Mouse (Mus musculus): ENCODE results near the gene Gm26602. TPM values are rescaled to one million over a fixed set of nuclear protein-coding genes. Genes with fewer than 3 reads are reported as not detected.
"Not testable (repeated sequence)": the region's sequence is repeated elsewhere in the genome, so short reads cannot be mapped to it uniquely, and the experiment has no call there.

Gene Gm26602
- polyA plus RNA-seq, 1 experiment from 2014 or later = 35.1 TPM

DNA sequence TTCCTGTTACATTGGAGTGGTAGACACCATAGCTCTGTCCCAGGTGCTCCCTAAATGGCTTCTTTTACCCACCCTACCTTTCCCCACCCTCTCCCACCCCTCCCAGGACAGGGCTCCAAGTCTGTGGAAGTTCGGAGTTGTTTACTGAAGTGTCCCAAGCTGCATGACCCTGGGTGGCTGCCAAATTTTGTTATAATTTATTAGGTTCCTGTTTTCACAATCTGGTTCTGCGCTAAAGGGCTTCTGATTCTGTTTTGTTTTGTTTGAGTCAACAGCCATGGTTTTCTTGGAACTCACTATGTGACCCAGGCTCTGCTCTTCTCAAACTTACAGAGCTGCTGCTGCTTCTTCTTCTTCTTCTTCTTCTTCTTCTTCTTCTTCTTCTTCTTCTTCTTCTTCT, 21.3 kb upstream of the Gm26602 start:
- Histone ChIP-seq H3K4me3 (replicated peaks) (no peak overlapping the region), H3K9me3 (no peaks in the 10 kb centered on the region), H3K4me1 (no peaks in the 10 kb centered on the region), H3K36me3 (replicated peaks) (peaks cover 3% of the 10 kb centered on the region), H3K27me3 (peaks cover 35% of the 10 kb centered on the region; the same call in 1 of the 2 replicates), H3K4me2 (no peak overlapping the region), H3K27ac (no peak overlapping the region), H3K9ac (no peak overlapping the region)
- WGBS = 96% methylated on average over 2 of the region's 2 CpGs
- no peak for ATAC-seq (ENCODE audit: low FRiP score)

DNA sequence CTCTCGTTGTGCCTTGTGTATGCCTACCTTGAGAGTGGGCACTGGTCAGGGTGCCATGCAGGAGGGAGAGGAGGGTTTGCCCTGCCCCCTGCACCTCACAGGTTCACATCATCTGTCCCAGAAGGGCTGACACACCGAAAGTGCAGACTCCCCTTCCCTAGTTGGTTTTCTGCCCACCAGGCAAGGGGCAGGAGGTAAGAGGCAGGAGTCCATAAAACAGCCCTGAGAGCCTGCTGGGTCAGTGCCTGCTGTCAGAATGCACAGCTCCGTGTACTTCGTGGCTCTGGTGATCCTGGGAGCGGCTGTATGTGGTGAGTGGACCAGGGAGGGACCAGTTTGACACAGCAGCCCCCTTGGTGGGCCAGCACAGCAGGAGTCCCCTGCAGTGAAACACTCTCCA, 20.0 kb upstream of the Gm26602 start, which contains the start of gene Cfd:
Cfd (plus strand) TSS at position 184 of the 400 bp plus-strand sequence.
- 38% methylated on average over 5 of the region's 5 CpGs for WGBS
- peaks cover 14% of the 10 kb centered on the region for H3K36me3 ChIP-seq (replicated peaks)
- no peak within 1 kb of the TSS for H3K27ac ChIP-seq

DNA sequence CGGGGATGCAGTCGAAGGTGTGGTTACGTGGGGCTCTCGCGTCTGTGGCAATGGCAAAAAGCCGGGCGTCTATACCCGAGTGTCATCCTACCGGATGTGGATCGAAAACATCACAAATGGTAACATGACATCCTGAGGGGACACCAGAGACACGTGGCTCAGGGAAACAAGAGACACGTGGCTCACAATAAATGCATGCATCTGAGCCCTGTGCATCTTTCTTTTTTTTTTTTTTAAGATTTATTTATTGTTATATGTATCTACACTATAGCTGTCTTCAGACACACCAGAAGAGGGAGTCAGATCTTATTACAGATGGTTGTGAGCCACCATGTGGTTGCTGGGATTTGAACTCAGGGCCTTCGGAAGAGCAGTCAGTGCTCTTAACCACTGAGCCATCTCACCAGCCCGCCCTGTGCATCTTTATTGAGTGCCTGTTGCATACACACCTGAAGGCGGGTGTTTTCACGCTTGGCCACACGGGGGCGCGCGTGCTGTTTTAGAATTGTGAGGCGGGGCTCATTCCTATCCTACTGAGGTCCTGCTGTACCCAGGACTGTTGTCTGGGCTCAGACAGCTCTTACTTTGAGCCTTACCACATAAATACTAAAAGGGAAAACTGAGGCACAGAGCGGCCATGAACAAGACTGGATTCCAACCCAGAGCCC, 18.1 kb upstream of the Gm26602 start:
- WGBS = 44% methylated on average over 22 of the region's 22 CpGs
- H3K27me3 ChIP-seq = peaks cover 51% of the 10 kb centered on the region
- peak; percentile 66 for ATAC-seq (ENCODE audit: low FRiP score)
- not testable (repeated sequence) for H3K9ac ChIP-seq; H3K4me1 ChIP-seq; H3K9me3 ChIP-seq; H3K4me3 ChIP-seq (replicated peaks); H3K4me2 ChIP-seq
- 0 out of 2 replicates have a peak overlapping the region, but pooled peaks have one; percentile 36 for H3K27ac ChIP-seq
- H3K36me3 ChIP-seq (replicated peaks) = peaks cover 33% of the 10 kb centered on the region

More for the DNA sequence above, 20.0 kb upstream of the Gm26602 start, which contains the start of gene Cfd:
- no peak within 1 kb of the TSS for H3K9ac ChIP-seq
- H3K4me3 ChIP-seq (replicated peaks) = no peak within 1 kb of the TSS
- no peak within 1 kb of the TSS for H3K4me2 ChIP-seq
- no peak for ATAC-seq (ENCODE audit: low FRiP score)
- H3K9me3 ChIP-seq = no peaks in the 10 kb centered on the region
- H3K27me3 ChIP-seq = peaks cover 41% of the 10 kb centered on the region
- no peaks in the 10 kb centered on the region for H3K4me1 ChIP-seq

DNA sequence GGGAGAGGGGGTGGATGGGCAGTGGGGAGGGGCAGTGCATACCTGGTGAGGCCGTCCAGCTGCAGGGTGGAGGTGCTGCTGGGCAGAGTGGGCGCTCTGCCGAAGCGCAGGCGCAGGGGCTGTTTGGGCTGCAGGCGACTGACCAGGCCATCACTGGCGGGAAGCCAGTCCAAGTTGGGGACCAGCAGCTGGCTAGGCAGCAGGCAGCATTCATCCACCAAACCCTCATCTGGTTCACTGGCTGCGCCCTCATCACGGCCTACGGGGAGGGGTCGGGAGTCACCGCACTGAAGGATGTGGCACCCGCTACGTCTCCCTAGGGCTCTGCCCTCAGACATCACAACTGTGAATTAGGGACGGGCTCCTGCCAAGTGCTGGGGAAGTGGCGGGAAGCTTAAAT, 14.3 kb upstream of the Gm26602 start:
- ATAC-seq (ENCODE audit: low FRiP score) = no peak
- no peak overlapping the region for H3K9ac ChIP-seq
- peaks cover 61% of the 10 kb centered on the region for H3K27me3 ChIP-seq
- peaks cover 59% of the 10 kb centered on the region for H3K36me3 ChIP-seq (replicated peaks)
- WGBS = 93% methylated on average over 16 of the region's 16 CpGs
- H3K4me2 ChIP-seq = no peak overlapping the region
- no peaks in the 10 kb centered on the region for H3K9me3 ChIP-seq
- no peak overlapping the region for H3K4me3 ChIP-seq (replicated peaks)
- peaks cover 12% of the 10 kb centered on the region for H3K4me1 ChIP-seq
- no peak overlapping the region for H3K27ac ChIP-seq

DNA sequence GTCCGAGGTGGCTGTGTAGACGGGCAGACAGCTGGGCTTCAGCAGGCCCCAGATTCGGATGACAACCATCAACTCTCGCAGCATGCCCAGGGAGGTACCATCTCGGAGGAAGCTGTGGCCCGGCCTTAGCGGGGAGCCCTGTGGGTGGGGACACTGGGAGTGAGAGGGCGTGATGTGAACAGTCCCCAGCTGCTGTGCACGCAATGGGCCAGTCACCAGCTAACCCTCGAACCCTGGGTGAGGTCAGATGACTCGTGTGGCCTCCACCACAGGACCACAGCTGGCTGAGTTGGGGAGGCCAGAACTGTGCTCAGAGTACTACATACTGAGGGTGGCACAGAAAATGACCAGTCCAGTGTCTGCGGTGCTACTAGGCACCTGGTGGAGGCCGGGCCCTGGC, 13.8 kb upstream of the Gm26602 start:
- 88% methylated on average over 13 of the region's 13 CpGs for WGBS
- H3K9ac ChIP-seq = no peak overlapping the region
- no peak overlapping the region for H3K4me3 ChIP-seq (replicated peaks)
- peaks cover 17% of the 10 kb centered on the region for H3K4me1 ChIP-seq
- no peak overlapping the region for H3K27ac ChIP-seq
- no peak overlapping the region for H3K4me2 ChIP-seq
- peaks cover 59% of the 10 kb centered on the region for H3K36me3 ChIP-seq (replicated peaks)
- H3K9me3 ChIP-seq = no peaks in the 10 kb centered on the region
- H3K27me3 ChIP-seq = peaks cover 59% of the 10 kb centered on the region
- ATAC-seq (ENCODE audit: low FRiP score) = no peak

DNA sequence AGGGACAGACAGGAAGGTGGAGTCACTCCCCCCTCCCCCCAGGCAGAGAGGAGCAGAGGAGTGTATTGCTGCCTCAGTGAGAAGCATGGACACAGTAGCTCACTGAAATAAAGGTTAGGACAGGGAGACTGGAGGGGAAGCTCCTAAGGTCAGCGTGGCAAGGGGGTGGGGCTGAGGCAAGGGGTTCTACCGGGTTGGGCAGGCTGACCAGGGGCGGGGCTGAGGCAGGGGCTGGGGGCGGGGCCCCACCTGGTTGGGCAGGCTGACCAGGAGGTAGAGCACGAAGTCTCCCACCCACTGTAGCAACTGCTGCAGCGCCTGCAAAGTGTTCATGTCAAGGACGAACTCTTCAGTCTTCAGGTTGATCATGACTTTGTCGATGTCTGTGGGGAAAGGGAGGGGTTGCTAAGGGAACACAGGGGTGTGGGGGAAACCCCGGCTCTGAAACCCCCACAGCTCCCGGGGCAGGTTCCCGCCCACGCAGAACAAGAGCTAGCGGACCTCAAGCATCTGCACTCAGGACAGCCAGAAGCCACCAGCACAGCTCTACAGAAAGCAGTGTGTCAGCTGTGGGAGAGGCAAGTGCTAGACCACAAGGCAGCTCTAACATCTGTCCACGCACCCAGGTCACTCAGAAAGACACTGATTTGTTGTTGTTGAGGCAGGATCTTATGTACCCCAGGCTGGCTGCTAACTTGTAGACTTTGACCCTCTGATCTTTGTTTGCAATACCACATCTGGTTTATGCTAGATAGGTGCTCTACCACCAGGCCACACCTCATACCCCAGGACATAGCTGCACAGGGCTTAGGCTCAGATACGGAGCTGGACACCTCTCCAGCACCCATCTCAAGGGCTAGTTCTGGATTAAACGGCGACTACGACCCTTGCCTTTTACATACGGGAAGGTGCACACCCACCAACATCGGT, 13.1 kb upstream of the Gm26602 start:
- H3K4me3 ChIP-seq (replicated peaks) = no peak overlapping the region

DNA sequence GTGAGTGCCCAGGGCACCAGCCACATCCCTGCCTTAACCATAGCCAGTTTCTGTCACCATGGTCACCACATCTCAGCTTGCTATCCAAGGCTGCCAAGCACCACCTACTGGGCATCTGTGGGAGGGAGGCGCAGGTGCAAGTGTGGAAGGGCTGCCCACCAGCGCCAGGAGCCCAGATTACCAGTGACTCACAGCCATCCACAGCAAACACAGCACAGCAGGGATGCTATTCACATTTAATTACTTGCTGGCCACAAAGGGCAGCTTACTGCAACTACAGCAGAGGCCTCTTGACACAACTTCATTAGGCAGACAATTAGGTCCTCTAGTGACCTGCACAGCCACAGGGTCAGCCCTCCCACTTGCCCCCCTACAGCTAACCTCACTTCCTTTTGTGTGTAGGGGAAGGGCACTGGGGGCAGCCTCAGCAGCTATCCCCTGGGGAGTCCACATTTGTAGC, 9.7 kb upstream of the Gm26602 start:
- peak; percentile 68 for ATAC-seq (ENCODE audit: low FRiP score)
- Histone ChIP-seq H3K4me1 (peaks cover 17% of the 10 kb centered on the region), H3K9me3 (no peaks in the 10 kb centered on the region), H3K4me3 (replicated peaks) (no peak overlapping the region), H3K4me2 (no peak overlapping the region), H3K27ac (peak overlapping the region; percentile 56), H3K27me3 (peaks cover 51% of the 10 kb centered on the region), H3K9ac (peak overlapping the region; percentile 29; the same call in 1 of the 2 replicates), H3K36me3 (replicated peaks) (peaks cover 69% of the 10 kb centered on the region)
- 6% methylated on average over 2 of the region's 2 CpGs for WGBS

More for the DNA sequence above, 13.1 kb upstream of the Gm26602 start:
- Histone ChIP-seq H3K27me3 (peaks cover 60% of the 10 kb centered on the region), H3K27ac (no peak overlapping the region), H3K36me3 (replicated peaks) (peaks cover 61% of the 10 kb centered on the region), H3K4me2 (no peak overlapping the region), H3K9me3 (no peaks in the 10 kb centered on the region), H3K4me1 (peaks cover 17% of the 10 kb centered on the region), H3K9ac (no peak overlapping the region)
- ATAC-seq (ENCODE audit: low FRiP score) = no peak
- WGBS = 54% methylated on average over 20 of the region's 20 CpGs

DNA sequence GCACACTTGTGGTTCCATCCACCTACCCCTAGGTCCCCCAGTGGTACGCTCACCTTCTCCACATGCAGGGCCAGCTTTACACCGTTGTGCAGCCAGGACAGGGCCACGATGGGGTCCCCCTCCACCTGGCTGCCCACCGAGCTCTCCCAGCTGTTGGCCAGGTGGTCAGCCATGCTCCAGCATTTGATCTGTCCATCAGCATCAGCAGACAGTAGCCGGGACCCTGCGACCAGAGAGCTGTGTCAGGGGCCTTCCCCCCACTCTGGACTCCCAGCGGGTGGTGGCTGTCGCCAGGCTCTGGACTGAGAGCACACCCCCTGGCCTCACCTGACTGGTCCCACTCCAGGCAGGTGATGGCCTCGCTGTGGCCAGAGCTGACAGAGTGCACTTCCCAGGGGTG, 3.9 kb upstream of the Gm26602 start:
- H3K4me1 ChIP-seq = peaks cover 12% of the 10 kb centered on the region
- no peaks in the 10 kb centered on the region for H3K9me3 ChIP-seq
- no peak overlapping the region for H3K4me2 ChIP-seq
- no peak overlapping the region for H3K27ac ChIP-seq
- WGBS = 92% methylated on average over 9 of the region's 9 CpGs
- H3K4me3 ChIP-seq (replicated peaks) = no peak overlapping the region
- no peak overlapping the region for H3K9ac ChIP-seq
- no peak for ATAC-seq (ENCODE audit: low FRiP score)
- H3K27me3 ChIP-seq = peaks cover 13% of the 10 kb centered on the region
- peaks cover 50% of the 10 kb centered on the region for H3K36me3 ChIP-seq (replicated peaks)

DNA sequence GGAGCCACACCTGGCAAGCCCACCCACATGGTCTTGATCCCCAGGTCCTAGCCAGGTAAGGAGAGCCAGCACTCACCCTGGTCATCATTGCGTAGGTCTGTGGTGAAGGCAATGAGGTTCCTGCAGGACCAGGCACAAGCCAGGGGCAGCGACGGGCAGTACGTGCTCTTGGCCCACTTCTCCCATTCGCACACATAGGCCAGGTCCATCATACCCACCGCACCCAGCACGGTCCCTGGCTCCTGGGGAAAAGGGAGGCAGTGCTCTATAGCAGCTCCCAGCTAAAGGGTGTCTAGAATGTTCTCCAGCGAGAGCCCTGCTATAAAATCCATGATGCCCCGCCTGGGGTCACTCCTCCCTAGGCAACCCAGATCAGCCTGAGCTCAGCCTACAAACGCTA, 3.2 kb upstream of the Gm26602 start:
- ATAC-seq (ENCODE audit: low FRiP score) = no peak
- Histone ChIP-seq H3K4me3 (replicated peaks) (no peak overlapping the region), H3K4me1 (peaks cover 11% of the 10 kb centered on the region), H3K4me2 (peak overlapping the region; percentile 45; the same call in 1 of the 2 replicates), H3K27ac (no peak overlapping the region), H3K27me3 (peaks cover 11% of the 10 kb centered on the region), H3K36me3 (replicated peaks) (peaks cover 57% of the 10 kb centered on the region), H3K9me3 (no peaks in the 10 kb centered on the region), H3K9ac (no peak overlapping the region)
- 95% methylated on average over 10 of the region's 10 CpGs for WGBS

DNA sequence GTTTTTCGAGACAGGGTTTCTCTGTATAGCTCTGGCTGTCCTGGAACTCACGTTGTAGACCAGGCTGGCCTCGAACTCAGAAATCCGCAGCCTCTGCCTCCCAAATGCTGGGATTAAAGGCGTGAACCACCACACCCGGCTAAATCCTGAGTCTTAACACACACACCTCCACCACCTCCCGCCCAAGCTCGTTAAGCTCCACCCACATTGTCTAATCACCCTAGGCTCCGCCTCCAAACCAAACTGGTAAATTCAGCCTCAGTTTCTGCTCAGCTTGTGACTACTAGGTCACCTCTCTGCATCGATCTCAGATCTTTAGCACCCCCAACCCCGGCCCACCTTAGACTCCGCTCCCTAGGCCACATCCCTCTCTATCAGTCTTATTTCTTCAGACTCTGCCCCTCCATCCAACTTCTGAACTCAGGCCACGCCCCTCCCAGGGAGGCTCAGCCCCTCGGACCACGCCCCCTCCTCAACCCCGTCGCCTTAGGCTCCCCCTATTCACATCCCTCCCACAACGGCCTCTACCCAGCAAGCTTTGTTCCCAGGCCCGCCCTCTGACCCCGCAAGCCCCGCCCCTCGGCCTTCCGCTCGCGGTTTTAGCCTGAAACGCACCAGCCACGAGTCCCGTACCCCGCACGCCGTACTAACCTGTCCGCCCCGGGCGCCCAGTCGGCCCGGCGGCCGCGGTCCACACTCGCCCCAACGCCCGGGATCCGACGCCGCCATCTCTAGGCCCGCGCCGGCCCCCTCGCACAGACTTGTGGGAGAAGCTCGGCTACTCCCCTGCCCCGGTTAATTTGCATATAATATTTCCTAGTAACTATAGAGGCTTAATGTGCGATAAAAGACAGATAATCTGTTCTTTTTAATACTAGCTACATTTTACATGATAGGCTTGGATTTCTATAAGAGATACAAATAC, 2.2 kb upstream of the Gm26602 start, which contains the start of gene Med16:
Med16 (minus strand) TSS at position 757 of the 925 bp plus-strand sequence.
- 2% methylated on average over 52 of the region's 52 CpGs for WGBS
- Histone ChIP-seq H3K4me3 (replicated peaks) (peak within 1 kb of the TSS; percentile 69), H3K9me3 (no peaks in the 10 kb centered on the region), H3K27ac (peak within 1 kb of the TSS; percentile 97), H3K27me3 (peaks cover under 1% of the 10 kb centered on the region), H3K9ac (peak within 1 kb of the TSS; percentile 85), H3K4me1 (peaks cover 11% of the 10 kb centered on the region), H3K4me2 (peak within 1 kb of the TSS; percentile 45), H3K36me3 (replicated peaks) (peaks cover 54% of the 10 kb centered on the region)
- peak; percentile 93 for ATAC-seq (ENCODE audit: low FRiP score)

DNA sequence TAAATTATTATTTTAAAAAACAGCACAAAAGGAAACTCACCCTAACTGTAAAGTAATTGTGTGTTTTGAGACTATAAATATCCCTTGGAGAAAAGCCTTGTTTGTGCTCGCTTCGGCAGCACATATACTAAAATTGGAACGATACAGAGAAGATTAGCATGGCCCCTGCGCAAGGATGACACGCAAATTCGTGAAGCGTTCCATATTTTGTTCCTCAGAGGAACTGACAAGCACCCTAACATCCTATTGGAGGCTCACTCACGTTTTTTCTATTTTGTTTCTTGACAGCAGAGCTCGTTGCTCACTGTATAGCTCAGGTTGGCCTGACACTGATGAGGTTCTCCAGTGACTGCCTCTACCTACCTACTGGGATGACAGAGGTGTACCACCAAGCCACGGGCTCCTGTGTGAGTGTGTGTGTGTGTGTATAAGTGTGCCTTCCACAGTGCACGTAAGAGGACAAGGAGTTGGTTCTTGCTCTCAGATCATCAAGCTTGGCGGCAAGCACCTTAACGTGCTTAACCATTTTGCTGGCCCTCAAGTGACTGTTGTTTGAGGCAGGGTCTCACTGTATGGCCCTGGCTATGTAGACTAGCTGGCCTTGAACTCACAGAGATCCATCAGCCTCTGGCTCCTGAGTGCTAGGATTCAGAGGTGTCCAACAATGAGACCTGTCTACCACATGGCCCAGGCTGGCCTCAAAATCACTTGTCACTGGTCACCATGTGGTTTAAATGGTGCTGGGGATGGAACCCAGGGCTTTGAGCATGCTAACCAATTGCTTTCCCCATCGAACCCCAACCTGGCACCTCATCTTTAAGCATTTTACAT, 1.3 kb upstream of the Gm26602 start:
- H3K27me3 ChIP-seq = no peaks in the 10 kb centered on the region
- WGBS = 26% methylated on average over 14 of the region's 14 CpGs
- H3K4me2 ChIP-seq = peak overlapping the region; percentile 45
- H3K27ac ChIP-seq = peak overlapping the region; percentile 78
- H3K9me3 ChIP-seq = no peaks in the 10 kb centered on the region
- peaks cover 17% of the 10 kb centered on the region for H3K4me1 ChIP-seq
- peaks cover 51% of the 10 kb centered on the region for H3K36me3 ChIP-seq (replicated peaks)
- peak; percentile 55 for ATAC-seq (ENCODE audit: low FRiP score)
- peak overlapping the region; percentile 2 for H3K9ac ChIP-seq
- peak overlapping the region; percentile 18; the same call in 1 of the 2 replicates for H3K4me3 ChIP-seq (replicated peaks)
